Mouse (Mus musculus) cerebellum, adult 2 months (tissue): ENCODE results near the gene Rgl3. TPM values are rescaled to one million over a fixed set of nuclear protein-coding genes. Genes with fewer than 3 reads are reported as not detected.
A peak's percentile ranks its signal among the peaks of the same experiment; 100 is the strongest.

Source experiments
- DNase-seq, 2 experiments: peaks; one replicate each; pipeline ENCODE4 v3.0.0; 2021
- H3K27ac ChIP-seq: fragments of 200-500 bp; 2 replicates; pipeline ENCODE4 v1.5.1; 2012; ENCODE audit warnings: low read length, control low read depth, inconsistent platforms; ENCODE audit not compliant: insufficient read depth
- H3K27me3 ChIP-seq: fragments of 200-500 bp; 2 replicates; pipeline ENCODE4 v1.6.1; 2012; ENCODE audit warnings: inconsistent platforms, mild to moderate bottlenecking, low read length, moderate library complexity; ENCODE audit not compliant: control insufficient read depth, insufficient read depth
- H3K4me1 ChIP-seq: fragments of 200-500 bp; 2 replicates; pipeline ENCODE4 v1.6.1; 2011; ENCODE audit warnings: low read length; ENCODE audit not compliant: control insufficient read depth, insufficient read depth
- H3K4me3 ChIP-seq: fragments of 200-500 bp; replicated peaks from 2 replicates; pipeline ENCODE3; 2011; ENCODE audit warnings: mild to moderate bottlenecking, low read depth, low read length, control low read depth; ENCODE audit not compliant: insufficient read depth
- CTCF ChIP-seq: fragments of 200-500 bp; IDR thresholded peaks from 2 replicates; pipeline ENCODE4 v1.5.1; 2011; ENCODE audit warnings: low read depth, mild to moderate bottlenecking, control low read depth, low read length, moderate library complexity, borderline replicate concordance; ENCODE audit not compliant: insufficient read depth
- POLR2A ChIP-seq: fragments of 200-500 bp; IDR thresholded peaks from 2 replicates; pipeline ENCODE4 v1.6.1; 2011; ENCODE audit warnings: low read length, control low read depth, borderline replicate concordance; ENCODE audit not compliant: insufficient read depth
- WGBS: fragments of 180-500 bp; shearing (Covaris S2); methylation state at CpG from one replicate; pipeline ENCODE4 v1.1.7; 2018; 5-methylcytosine and 5-hydroxymethylcytosine counted together
- polyA plus RNA-seq: library from polyadenylated mRNA; depleted of rRNA; stranded (reverse); fragments of >200 nt; gene quantifications from 2 replicates; pipeline ENCODE4 v1.2.3, GENCODE M21; 2012

Gene Rgl3
- polyA plus RNA-seq, 1 experiment, result 67.6 TPM

- no peaks in the 10 kb centered on the region for H3K4me1 ChIP-seq
- TF ChIP-seq POLR2A (no peak), CTCF (no peak)
- H3K27me3 ChIP-seq, result no peaks in the 10 kb centered on the region
- peak in 1 of 2 experiments; percentile 39 for DNase-seq
- no peak overlapping the region for H3K4me3 ChIP-seq
- no peak overlapping the region for H3K27ac ChIP-seq
- WGBS, result 66% methylated on average over 3 of the region's 3 CpGs
Measured at GRCm38 (mm10) chr9:21954635-21955034, 34.6 kb downstream of the Rgl3 start.

GRCm38 (mm10) chr9:21953600-21953999 is 35.6 kb downstream of the Rgl3 start:
- Histone ChIP-seq H3K27ac (no peak overlapping the region), H3K4me3 (no peak overlapping the region), H3K4me1 (no peaks in the 10 kb centered on the region), H3K27me3 (no peaks in the 10 kb centered on the region)
- TF ChIP-seq CTCF, result no peak
- no peak for DNase-seq
- WGBS, result 49% methylated on average over 3 of the region's 3 CpGs

- Histone ChIP-seq H3K4me1 (no peaks in the 10 kb centered on the region), H3K27ac (no peak overlapping the region), H3K27me3 (no peaks in the 10 kb centered on the region), H3K4me3 (no peak overlapping the region)
- WGBS, result 83% methylated on average over 3 of the region's 3 CpGs
- TF ChIP-seq CTCF (peak; percentile 34; the same call in 1 of the 2 replicates), POLR2A (no peak)
- DNase-seq, result no peak
Measured at GRCm38 (mm10) chr9:21951977-21952376, 37.3 kb downstream of the Rgl3 start.

- TF ChIP-seq POLR2A (no peak), CTCF (no peak)
- Histone ChIP-seq H3K4me3 (no peak overlapping the region), H3K27me3 (no peaks in the 10 kb centered on the region), H3K27ac (no peak overlapping the region), H3K4me1 (no peaks in the 10 kb centered on the region)
- 24% methylated on average over 11 of the region's 11 CpGs for WGBS
- no peak for DNase-seq
Measured at GRCm38 (mm10) chr9:21950322-21950721, 38.9 kb downstream of the Rgl3 start.

GRCm38 (mm10) chr9:21948790-21949189 is 40.5 kb downstream of the Rgl3 start:
- no peaks in the 10 kb centered on the region for H3K27me3 ChIP-seq
- no peak overlapping the region for H3K4me3 ChIP-seq
- TF ChIP-seq POLR2A, result no peak
- no peak for TF ChIP-seq CTCF
- H3K4me1 ChIP-seq, result 0 out of 2 replicates have a peak, but pooled peaks cover 3% of the 10 kb centered on the region
- no peak for DNase-seq
- H3K27ac ChIP-seq, result no peak overlapping the region
- 41% methylated on average over 6 of the region's 6 CpGs for WGBS

GRCm38 (mm10) chr9:21948146-21948545 is 41.1 kb downstream of the Rgl3 start:
- no peak overlapping the region for H3K4me3 ChIP-seq
- 0 out of 2 replicates have a peak, but pooled peaks cover 3% of the 10 kb centered on the region for H3K4me1 ChIP-seq
- no peak overlapping the region for H3K27ac ChIP-seq
- WGBS, result 49% methylated on average over 8 of the region's 8 CpGs
- DNase-seq, result no peak
- H3K27me3 ChIP-seq, result no peaks in the 10 kb centered on the region
- TF ChIP-seq POLR2A (no peak), CTCF (no peak)

GRCm38 (mm10) chr9:21947540-21948130 is 41.6 kb downstream of the Rgl3 start:
- Histone ChIP-seq H3K4me3 (no peak overlapping the region), H3K4me1 (0 out of 2 replicates have a peak, but pooled peaks cover 3% of the 10 kb centered on the region), H3K27me3 (no peaks in the 10 kb centered on the region), H3K27ac (no peak overlapping the region)
- TF ChIP-seq POLR2A (no peak), CTCF (no peak)
- DNase-seq, result no peak
- WGBS, result 39% methylated on average over 28 of the region's 28 CpGs

GRCm38 (mm10) chr9:21944267-21944666 is 45.0 kb downstream of the Rgl3 start:
- Histone ChIP-seq H3K27me3 (no peaks in the 10 kb centered on the region), H3K27ac (no peak overlapping the region), H3K4me1 (0 out of 2 replicates have a peak, but pooled peaks cover 3% of the 10 kb centered on the region), H3K4me3 (no peak overlapping the region)
- WGBS, result 35% methylated on average over 23 of the region's 23 CpGs
- peak in 1 of 2 experiments; percentile 20 for DNase-seq
- TF ChIP-seq CTCF (no peak), POLR2A (no peak)
